ENCODE assay signal across 9 mouse cellular contexts in genomic region chr8:3956037-3956436, GRCm38 (mm10). TPM values are rescaled to one million over a fixed set of nuclear protein-coding genes. Genes with fewer than 3 reads are reported as not detected.
DNase-seq lines count a peak whose midpoint lies in the region; ATAC-seq and TF ChIP-seq lines count a peak whose summit lies in the region.
"Had no signal": no experiment of that assay in that cellular context is flagged by ENCODE, and none has a peak within 500 bp of the region (broad histone marks: within the 10 kb centered on the region; RNA-seq: fewer than 3 reads in every experiment).

No protein-coding gene starts in this region.

- in situ Hi-C loops in Patski (cut with MboI; ENCODE audit: low pct_unique_long_range_greater_than_20kb), result no loop called here

- no peak overlapping the region for H3K27ac ChIP-seq in gastrocnemius, adult 2 months
- no peak overlapping the region for H3K27ac ChIP-seq in hindbrain, embryonic 16.5 days (ENCODE audit: low read depth, low read length)

- H3K4me3 ChIP-seq in gastrocnemius, adult 2 months, result no peak overlapping the region
- no peak overlapping the region for H3K4me3 ChIP-seq in hindbrain, embryonic 16.5 days (ENCODE audit: low read length)

- ATAC-seq in Patski, result no peak
- ATAC-seq in hindbrain, embryonic 16.5 days, result no peak

- CTCF ChIA-PET in Patski (lab: Charles Lee), result interaction anchor here (1.1 kb wide), 1 partner anchor 235 kb away, joined by 4 read pairs; no protein-coding TSS in a partner anchor

- H3K27me3 ChIP-seq in Patski, result no peaks in the 10 kb centered on the region
- no peaks in the 10 kb centered on the region for H3K27me3 ChIP-seq in hindbrain, embryonic 16.5 days (replicated peaks; ENCODE audit: control insufficient read depth, insufficient read depth, low read length)

- no peaks in the 10 kb centered on the region for H3K4me1 ChIP-seq in hindbrain, embryonic 16.5 days (ENCODE audit: control insufficient read depth, insufficient read depth, low read depth, low read length)

- H3K9ac ChIP-seq in hindbrain, embryonic 16.5 days (ENCODE audit: low read depth, low read length), result no peak overlapping the region

- DNase-seq in gastrocnemius, adult 2 months, result no peak
- no peak for DNase-seq in gastrocnemius, adult 8-10 months (ENCODE audit: low spot score in 2 of 2)
- DNase-seq in 3T3-L1 (ENCODE audit: low read depth, low spot score) (peak; percentile 49), Patski (ENCODE audit: low read depth, low spot score) (no peak)
- DNase-seq in kidney, adult 18-20 months, result peak; percentile 14
- peak; percentile 3 for DNase-seq in mesoderm, embryonic 11.5 days (ENCODE audit: low read depth, low spot score)
- no peak for DNase-seq in T-cell, adult 2 months (ENCODE audit: low spot score)

- POLR2A ChIA-PET in Patski (lab: Charles Lee), result no interaction called here

- H3K4me2 ChIP-seq in hindbrain, embryonic 16.5 days (ENCODE audit: low read length), result no peak overlapping the region

- H3K9me3 ChIP-seq in hindbrain, embryonic 16.5 days (ENCODE audit: control insufficient read depth, low read length), result peaks cover 18% of the 10 kb centered on the region

- 90% methylated on average over 1 of the region's 1 CpGs for WGBS in hindbrain, embryonic 16.5 days

- TF ChIP-seq CTCF in gastrocnemius, adult 2 months (IDR thresholded peaks at IDR 0.05), result peak; percentile 33
- peak; percentile 66 for TF ChIP-seq CTCF in Patski (IDR thresholded peaks at IDR 0.05)

- H3K36me3 ChIP-seq in hindbrain, embryonic 16.5 days (ENCODE audit: control insufficient read depth, insufficient read depth, low read length), result no peaks in the 10 kb centered on the region

- intact Hi-C loops in gastrocnemius, adult 2 months (cut with DNase I), result loop anchor here (5.0 kb wide), 1 partner anchor 239 kb away; no protein-coding TSS in a partner anchor

RNA-seq across cellular contexts. Expression of gene Cd209c, which starts 1.5 kb away (rescaled TPM):
- total RNA-seq in gastrocnemius, adult 2 months (2021), result under 1 TPM in 1 of 2 experiments, not detected in 1; 0.66 TPM
- under 1 TPM in 3 of 4 experiments, not detected in 1; 0.31 to 0.75 (median 0.61) TPM for total RNA-seq in gastrocnemius, adult 8-10 months (2022)
- polyA plus RNA-seq in Patski (2021), result not detected
- 0.50 and 0.51 TPM in 2 replicates for polyA plus RNA-seq in hindbrain, embryonic 16.5 days (2015; fragmentation: Nextera tagmentation; extraction: Ambion mirVana)

RNA-seq across cellular contexts. Expression of gene Cd209b, which starts 29.4 kb away (rescaled TPM):
- 1 to 10 TPM in 1 of 2 experiments, under 1 TPM in 1; 0.64 to 1.4 TPM for total RNA-seq in gastrocnemius, adult 2 months (2021)
- 1 to 10 TPM in 1 of 4 experiments, under 1 TPM in 3; 0.63 to 2.1 (median 0.86) TPM for total RNA-seq in gastrocnemius, adult 8-10 months (2022)
- not detected for polyA plus RNA-seq in Patski (2021)
- polyA plus RNA-seq in hindbrain, embryonic 16.5 days (2015; fragmentation: Nextera tagmentation; extraction: Ambion mirVana), result not detected in 2 replicates
- polyA plus RNA-seq: heart, embryonic 16.5 days had no signal

Comparison
In these comparisons a context has a peak if more than half of its experiments do, and no peak if none do; other contexts are left out.
1. DNase-seq: peak in 3T3-L1 (single experiment), kidney, adult 18-20 months (single experiment) and mesoderm, embryonic 11.5 days (single experiment); none in gastrocnemius, adult 2 months (single experiment), gastrocnemius, adult 8-10 months (0 of 2), Patski (single experiment) and T-cell, adult 2 months (single experiment).